Comparison of ENCODE assay signal across 11 mouse cellular contexts in genomic region chr14:16605480-16605879, GRCm38 (mm10).
DNase-seq lines count a peak whose midpoint lies in the region; ATAC-seq lines count a peak whose summit lies in the region.
"Had no signal": no experiment of that assay in that cellular context is flagged by ENCODE, and none has a peak within 500 bp of the region (broad histone marks: within the 10 kb centered on the region; RNA-seq: fewer than 3 reads in every experiment).

No protein-coding gene starts in this region.

- no peak overlapping the region for H3K4me2 ChIP-seq in midbrain, embryonic 11.5 days
- no peak overlapping the region for H3K4me2 ChIP-seq in midbrain, embryonic 16.5 days (ENCODE audit: low read length)
- H3K4me2 ChIP-seq: embryonic facial prominence, embryonic 12.5 days; lung, embryonic 15.5 days had no signal

- no peak overlapping the region for H3K4me3 ChIP-seq in midbrain, embryonic 11.5 days (ENCODE audit: low read depth, low read length)
- H3K4me3 ChIP-seq in midbrain, embryonic 16.5 days (ENCODE audit: low read depth, low read length), result no peak overlapping the region
- H3K4me3 ChIP-seq: embryonic facial prominence, embryonic 12.5 days; lung, embryonic 15.5 days had no signal

- ATAC-seq in frontal cortex, adult (ENCODE audit: low TSS enrichment), result peak; percentile 96
- no peak for ATAC-seq in midbrain, embryonic 11.5 days (ENCODE audit: low FRiP score)
- ATAC-seq in midbrain, embryonic 16.5 days, result no peak

- intact Hi-C loops in left cerebral cortex, postnatal 36 days (cut with DNase I), result no loop called here

- H3K27me3 ChIP-seq in midbrain, embryonic 11.5 days (ENCODE audit: control insufficient read depth, insufficient read depth, low read length), result no peaks in the 10 kb centered on the region
- no peaks in the 10 kb centered on the region for H3K27me3 ChIP-seq in midbrain, embryonic 16.5 days (ENCODE audit: control insufficient read depth, insufficient read depth, low read depth, low read length)
- H3K27me3 ChIP-seq: embryonic facial prominence, embryonic 12.5 days; lung, embryonic 15.5 days had no signal

- H3K9me3 ChIP-seq in midbrain, embryonic 11.5 days (ENCODE audit: control insufficient read depth, low read length), result no peaks in the 10 kb centered on the region
- no peaks in the 10 kb centered on the region for H3K9me3 ChIP-seq in midbrain, embryonic 16.5 days (replicated peaks; ENCODE audit: control insufficient read depth, low read length, poor library complexity, severe bottlenecking)
- H3K9me3 ChIP-seq: embryonic facial prominence, embryonic 12.5 days; lung, embryonic 15.5 days had no signal

- H3K27ac ChIP-seq in midbrain, embryonic 11.5 days (ENCODE audit: low read depth, low read length), result no peak overlapping the region
- H3K27ac ChIP-seq in midbrain, embryonic 16.5 days (ENCODE audit: low read length), result no peak overlapping the region
- H3K27ac ChIP-seq: embryonic facial prominence, embryonic 12.5 days; lung, embryonic 15.5 days had no signal

- no peak overlapping the region for H3K9ac ChIP-seq in midbrain, embryonic 11.5 days (ENCODE audit: low read length)
- H3K9ac ChIP-seq in midbrain, embryonic 16.5 days (ENCODE audit: low read depth, low read length), result no peak overlapping the region
- H3K9ac ChIP-seq: embryonic facial prominence, embryonic 12.5 days; lung, embryonic 15.5 days had no signal

- no peaks in the 10 kb centered on the region; the same call in 1 of the 2 replicates for H3K36me3 ChIP-seq in midbrain, embryonic 11.5 days (ENCODE audit: control insufficient read depth, insufficient read depth, low read length)
- H3K36me3 ChIP-seq in midbrain, embryonic 16.5 days (ENCODE audit: control insufficient read depth, insufficient read depth, low read length), result no peaks in the 10 kb centered on the region
- H3K36me3 ChIP-seq: embryonic facial prominence, embryonic 12.5 days; lung, embryonic 15.5 days had no signal

- DNase-seq in frontal cortex, postnatal 25 days (ENCODE audit: low spot score in 2 of 2), result no peak
- DNase-seq in midbrain, embryonic 11.5 days (ENCODE audit: low spot score, missing footprints), result peak; percentile 81
- DNase-seq in cerebellum, postnatal 25 days, result peak; percentile 69 to 79
- DNase-seq in retina, embryonic 14.5 days (ENCODE audit: low spot score), result peak; percentile 17
- DNase-seq in testis, postnatal 14 days (ENCODE audit: low spot score), result no peak
- no peak for DNase-seq in left cerebral cortex, postnatal 36 days (ENCODE audit: low spot score in 2 of 2)
- DNase-seq: thymus, adult 18-20 months had no signal

- no peaks in the 10 kb centered on the region for H3K4me1 ChIP-seq in midbrain, embryonic 11.5 days (ENCODE audit: control insufficient read depth, insufficient read depth, low read length)
- no peaks in the 10 kb centered on the region for H3K4me1 ChIP-seq in midbrain, embryonic 16.5 days (ENCODE audit: control insufficient read depth, insufficient read depth, low read length)

Comparison
In these comparisons a context has a peak if more than half of its experiments do, and no peak if none do; other contexts are left out.
1. DNase-seq: peak in midbrain, embryonic 11.5 days (single experiment), cerebellum, postnatal 25 days (2 of 2) and retina, embryonic 14.5 days (single experiment); none in frontal cortex, postnatal 25 days (0 of 2), testis, postnatal 14 days (single experiment) and left cerebral cortex, postnatal 36 days (0 of 2).